Mouse (Mus musculus) bone marrow macrophage, adult 2 months (primary cell): Measurements from ENCODE around the gene Akap6.

Experiments used
- CTCF ChIP-seq: IDR thresholded peaks from 2 replicates; pipeline ENCODE4 v1.5.1; 2012; ENCODE audit warnings: low read depth, mild to moderate bottlenecking, low read length, moderate library complexity
- POLR2A ChIP-seq: IDR thresholded peaks from 2 replicates; pipeline ENCODE4 v1.6.1; 2012; ENCODE audit warnings: mild to moderate bottlenecking, low read depth, low read length, borderline replicate concordance

DNA sequence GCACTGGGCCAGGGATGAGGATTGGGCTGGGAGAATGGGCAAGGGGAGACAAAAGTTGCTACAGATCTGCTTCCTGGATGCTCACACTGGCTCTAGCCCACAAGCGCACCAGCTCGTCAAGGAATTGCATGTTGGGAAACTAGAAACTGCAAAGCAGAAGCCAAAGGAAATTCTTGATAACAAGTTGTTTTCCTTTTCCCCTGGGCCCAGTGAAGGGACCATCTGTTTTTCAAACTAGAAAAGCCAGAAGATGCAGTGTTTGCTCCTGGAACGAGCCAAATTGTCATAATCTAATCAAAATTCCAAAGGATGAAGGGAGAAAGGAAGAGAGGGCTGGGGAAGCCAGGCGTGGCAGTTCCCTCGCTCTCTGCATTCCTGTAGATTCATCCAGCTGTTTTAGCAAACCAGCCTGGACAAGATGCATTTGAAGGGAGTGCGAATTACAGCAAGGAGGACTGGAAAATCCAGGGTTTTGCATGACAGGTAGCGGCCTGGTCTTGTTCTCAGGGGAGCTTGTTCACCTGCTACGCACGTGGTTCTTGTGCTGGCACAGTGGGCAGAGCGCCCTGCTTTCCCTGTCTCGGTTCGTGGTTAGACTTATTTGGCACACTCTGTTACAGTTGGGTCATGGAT, 136.8 kb downstream of the Akap6 start:
- TF ChIP-seq POLR2A (no peak), CTCF (no peak)
